8 mouse cellular contexts compared by ENCODE assay signal in genomic region chr11:51539759-51540282, GRCm38 (mm10). TPM values are rescaled to one million over a fixed set of nuclear protein-coding genes. Genes with fewer than 3 reads are reported as not detected.
A peak's percentile ranks its signal among the peaks of the same experiment; 100 is the strongest.
DNase-seq lines count a peak whose midpoint lies in the region; ATAC-seq and TF ChIP-seq lines count a peak whose summit lies in the region.

No protein-coding gene starts in this region.

- peaks cover 5 to 27% of the 10 kb centered on the region in 2 experiments; a peak in 3 of 4 replicates for H3K4me1 ChIP-seq in MEL (ENCODE audit: control insufficient read depth in 1 of 2, insufficient read depth in 2 of 2, low read length in 2 of 2)
- H3K4me1 ChIP-seq in cerebellum, adult 2 months (ENCODE audit: control insufficient read depth, insufficient read depth, low read length), result no peaks in the 10 kb centered on the region
- no peaks in the 10 kb centered on the region for H3K4me1 ChIP-seq in forebrain, postnatal 0 days (ENCODE audit: insufficient read depth)
- no peaks in the 10 kb centered on the region for H3K4me1 ChIP-seq in lung, adult 2 months (ENCODE audit: control insufficient read depth, insufficient read depth, low read length)
- no peaks in the 10 kb centered on the region; the same call in 1 of the 2 replicates for H3K4me1 ChIP-seq in thymus, adult 2 months (replicated peaks; ENCODE audit: control insufficient read depth, insufficient read depth, low read length)

- TF ChIP-seq POLR2A in MEL (IDR thresholded peaks at IDR 0.05; ENCODE audit: control insufficient read depth in 1 of 2, insufficient read depth in 1 of 2, low read depth in 1 of 2, low read length in 2 of 2, poor library complexity in 1 of 2), result no peak
- no peak for TF ChIP-seq POLR2A in cerebellum, adult 2 months (IDR thresholded peaks at IDR 0.05; ENCODE audit: borderline replicate concordance, insufficient read depth, low read length)
- TF ChIP-seq POLR2A in lung, adult 2 months (IDR thresholded peaks at IDR 0.05; ENCODE audit: borderline replicate concordance, extremely low read depth, low read depth, low read length), result no peak
- no peak for TF ChIP-seq POLR2A in thymus, adult 2 months (IDR thresholded peaks at IDR 0.05; ENCODE audit: control insufficient read depth, extremely low read depth, insufficient read depth, low read length, poor library complexity)

- TF ChIP-seq EP300 in MEL (IDR thresholded peaks at IDR 0.05; ENCODE audit: low read depth in 1 of 2, low read length in 2 of 2), result 0 out of 4 replicates have a peak, but pooled peaks of 1 of the 2 experiments have one; percentile 12

- ATAC-seq in forebrain, postnatal 0 days, result peak; percentile 95

- H3K9ac ChIP-seq in MEL (ENCODE audit: control insufficient read depth, low read depth, low read length, poor library complexity, severe bottlenecking), result no peak overlapping the region
- H3K9ac ChIP-seq in forebrain, postnatal 0 days, result no peak overlapping the region

- H3K79me2 ChIP-seq in MEL (ENCODE audit: control insufficient read depth, insufficient read depth, low read length, poor library complexity), result no peaks in the 10 kb centered on the region

- no peaks in the 10 kb centered on the region for H3K27me3 ChIP-seq in MEL (ENCODE audit: control insufficient read depth in 1 of 2, insufficient read depth in 2 of 2, low read length in 2 of 2)
- H3K27me3 ChIP-seq in cerebellum, adult 2 months (ENCODE audit: control insufficient read depth, insufficient read depth, low read length), result no peaks in the 10 kb centered on the region
- no peaks in the 10 kb centered on the region for H3K27me3 ChIP-seq in forebrain, postnatal 0 days (ENCODE audit: insufficient read depth, low read length)
- no peaks in the 10 kb centered on the region for H3K27me3 ChIP-seq in thymus, adult 2 months (ENCODE audit: control insufficient read depth, insufficient read depth, low read length)

- WGBS in cerebellum, adult 2 months, result 13% methylated on average over 10 of the region's 10 CpGs
- 10% methylated on average over 10 of the region's 10 CpGs for WGBS in forebrain, postnatal 0 days
- 8% methylated on average over 10 of the region's 10 CpGs for WGBS in lung, adult 2 months
- 18% methylated on average over 10 of the region's 10 CpGs for WGBS in thymus, adult 2 months

- TF ChIP-seq RAD21 in MEL (IDR thresholded peaks at IDR 0.05; ENCODE audit: low read depth, low read length), result peak; percentile 93

- H3K27ac ChIP-seq in MEL (ENCODE audit: control insufficient read depth, low read depth, low read length), result no peak overlapping the region
- H3K27ac ChIP-seq in cerebellum, adult 2 months (ENCODE audit: insufficient read depth, low read length), result no peak overlapping the region
- H3K27ac ChIP-seq in forebrain, postnatal 0 days (ENCODE audit: low read depth, low read length), result no peak overlapping the region
- no peak overlapping the region for H3K27ac ChIP-seq in layer of hippocampus, adult 2 months
- H3K27ac ChIP-seq in thymus, adult 2 months (ENCODE audit: control insufficient read depth, insufficient read depth, low read length), result no peak overlapping the region

- no peak overlapping the region for H3K4me3 ChIP-seq in MEL (ENCODE audit: control insufficient read depth in 1 of 2, insufficient read depth in 1 of 2, low read depth in 2 of 2, low read length in 2 of 2)
- no peak overlapping the region for H3K4me3 ChIP-seq in cerebellum, adult 2 months (replicated peaks; ENCODE audit: insufficient read depth, low read depth, low read length)
- no peak overlapping the region for H3K4me3 ChIP-seq in forebrain, postnatal 0 days (ENCODE audit: low read depth, low read length)
- H3K4me3 ChIP-seq in layer of hippocampus, adult 2 months, result no peak overlapping the region
- H3K4me3 ChIP-seq in lung, adult 2 months (replicated peaks; ENCODE audit: extremely low read depth, low read depth, low read length), result no peak overlapping the region
- H3K4me3 ChIP-seq in thymus, adult 2 months (ENCODE audit: control insufficient read depth, insufficient read depth, low read length), result no peak overlapping the region

- peak; percentile 86 to 99 (median 95) for TF ChIP-seq CTCF in MEL (IDR thresholded peaks at IDR 0.05 in 2 of 3, conservative IDR thresholded peaks at IDR 0.05 in 1 of 3; ENCODE audit: control insufficient read depth in 1 of 3, insufficient read depth in 1 of 3, low read depth in 2 of 3, low read length in 3 of 3, poor library complexity in 1 of 3, severe bottlenecking in 1 of 3)
- TF ChIP-seq CTCF in cerebellum, adult 2 months (IDR thresholded peaks at IDR 0.05; ENCODE audit: borderline replicate concordance, insufficient read depth, low read depth, low read length), result peak; percentile 87
- TF ChIP-seq CTCF in forebrain, postnatal 0 days (IDR thresholded peaks at IDR 0.05; ENCODE audit: low read depth), result peak; percentile 94
- TF ChIP-seq CTCF in layer of hippocampus, adult 2 months (conservative IDR thresholded peaks at IDR 0.05), result peak; percentile 96
- TF ChIP-seq CTCF in lung, adult 2 months (IDR thresholded peaks at IDR 0.05; ENCODE audit: insufficient read depth, low read length), result peak; percentile 89
- peak; percentile 97 for TF ChIP-seq CTCF in thymus, adult 2 months (IDR thresholded peaks at IDR 0.05; ENCODE audit: borderline replicate concordance, control insufficient read depth, extremely low read depth, insufficient read depth, low read length, poor library complexity)

- H3K4me2 ChIP-seq in forebrain, postnatal 0 days (ENCODE audit: low read depth), result no peak overlapping the region

- H3K9me3 ChIP-seq in MEL (replicated peaks; ENCODE audit: insufficient read depth, low read length), result no peaks in the 10 kb centered on the region
- no peaks in the 10 kb centered on the region for H3K9me3 ChIP-seq in forebrain, postnatal 0 days (ENCODE audit: low read length)

- peaks cover 0 to 16% of the 10 kb centered on the region in 2 experiments; a peak in 2 of 4 replicates for H3K36me3 ChIP-seq in MEL (ENCODE audit: control insufficient read depth in 1 of 2, insufficient read depth in 2 of 2, low read length in 2 of 2)
- no peaks in the 10 kb centered on the region for H3K36me3 ChIP-seq in forebrain, postnatal 0 days (ENCODE audit: insufficient read depth)
- no peaks in the 10 kb centered on the region for H3K36me3 ChIP-seq in thymus, adult 2 months (ENCODE audit: control insufficient read depth, insufficient read depth, low read length)

- DNase-seq in MEL (ENCODE audit: low read depth, low spot score), result peak; percentile 98
- DNase-seq in cerebellum, adult 2 months, result peak; percentile 89 to 91
- peak; percentile 93 for DNase-seq in forebrain, postnatal 0 days
- DNase-seq in heart, postnatal 4 days, result peak; percentile 98
- DNase-seq in layer of hippocampus, adult 2 months (ENCODE audit: low spot score in 2 of 2), result peak; percentile 93 to 98
- DNase-seq in lung, adult 2 months, result peak; percentile 93
- DNase-seq in ovary, adult 18-20 months (ENCODE audit: low spot score), result peak; percentile 86
- peak; percentile 94 for DNase-seq in thymus, adult 2 months

TF ChIP-seq in MEL, 35 proteins besides CTCF, POLR2A, EP300 and RAD21 (continues in another document):
- TF ChIP-seq USF2 (IDR thresholded peaks at IDR 0.05; ENCODE audit: borderline replicate concordance in 1 of 2, insufficient read depth in 1 of 2, low read depth in 1 of 2, low read length in 2 of 2) (no peak), NRF1 (IDR thresholded peaks at IDR 0.05; ENCODE audit: insufficient read depth, low read depth, low read length, poor library complexity, severe bottlenecking) (no peak), GABPA (IDR thresholded peaks at IDR 0.05; ENCODE audit: low read depth, low read length) (no peak), TCF12 (IDR thresholded peaks at IDR 0.05; ENCODE audit: low read depth, low read length) (no peak), MYB (IDR thresholded peaks at IDR 0.05; ENCODE audit: low read depth, low read length) (no peak), CHD1 (IDR thresholded peaks at IDR 0.05; ENCODE audit: low read depth, low read length) (no peak), USF1 (IDR thresholded peaks at IDR 0.05; ENCODE audit: low read depth, low read length) (no peak), ZMIZ1 (IDR thresholded peaks at IDR 0.05; ENCODE audit: low read depth, low read length) (no peak), GATA1 (IDR thresholded peaks at IDR 0.05; ENCODE audit: low read depth, low read length) (peak; percentile 50; the same call in 1 of the 2 replicates), RCOR1 (IDR thresholded peaks at IDR 0.05; ENCODE audit: low read depth, low read length) (no peak), HCFC1 (IDR thresholded peaks at IDR 0.05; ENCODE audit: low read depth, low read length) (peak; percentile 63; the same call in 1 of the 2 replicates), TBP (IDR thresholded peaks at IDR 0.05; ENCODE audit: low read depth, low read length) (0 out of 2 replicates have a peak, but pooled peaks have one; percentile 51), JUND (IDR thresholded peaks at IDR 0.05; ENCODE audit: low read depth, low read length) (0 out of 2 replicates have a peak, but pooled peaks have one; percentile 70), MAFK (IDR thresholded peaks at IDR 0.05; ENCODE audit: borderline replicate concordance, low read depth, low read length) (no peak), POLR2AphosphoS2 (IDR thresholded peaks at IDR 0.05; ENCODE audit: low read length) (no peak), CHD2 (IDR thresholded peaks at IDR 0.05; ENCODE audit: low read length) (no peak), SIN3A (IDR thresholded peaks at IDR 0.05; ENCODE audit: low read length) (peak; percentile 84), E2F4 (IDR thresholded peaks at IDR 0.05; ENCODE audit: borderline replicate concordance, low read depth, low read length) (no peak), KAT2A (conservative IDR thresholded peaks at IDR 0.05; ENCODE audit: low read depth, low read length) (no peak; the same call in 1 of the 2 replicates), ELF1 (IDR thresholded peaks at IDR 0.05; ENCODE audit: low read depth, low read length) (no peak), ETS1 (IDR thresholded peaks at IDR 0.05; ENCODE audit: low read depth, low read length) (no peak; the same call in 1 of the 2 replicates), POLR2AphosphoS5 (IDR thresholded peaks at IDR 0.05; ENCODE audit: borderline replicate concordance, low read depth, low read length) (no peak)

RNA-seq across cellular contexts. Expression of gene Phykpl, which starts 44.7 kb away (rescaled TPM):
- total RNA-seq in MEL (2012; rRNA removed), result 17.2 and 22.7 TPM in 2 replicates
- 10 to 100 TPM in 1 of 2 experiments, not detected in 1; 23.0 TPM for polyA plus RNA-seq in MEL (2012; ENCODE audit: insufficient read depth in 1 of 2, insufficient read length in 2 of 2, low read depth in 1 of 2, low replicate concordance in 2 of 2, missing spikeins in 1 of 2)
- 19.3 and 23.2 TPM in 2 replicates for polyA plus RNA-seq in cerebellum, adult 2 months (2012; rRNA removed)
- total RNA-seq in forebrain, postnatal 0 days (2014; rRNA removed), result 5.6 and 7.9 TPM in 2 replicates
- 6.7 and 8.4 TPM in 2 replicates for polyA plus RNA-seq in forebrain, postnatal 0 days (2015; fragmentation: Nextera tagmentation; extraction: Ambion mirVana)
- 10 to 100 TPM; 11.7 to 12.3 TPM for total RNA-seq in heart, postnatal 4 days (2021)
- 1 to 10 TPM; 8.1 to 9.4 TPM for total RNA-seq in layer of hippocampus, adult 2 months (2021)
- 19.8 and 25.4 TPM in 2 replicates for polyA plus RNA-seq in lung, adult 2 months (2012; rRNA removed)
- 20.2 and 21.8 TPM in 2 replicates for polyA plus RNA-seq in thymus, adult 2 months (2012; rRNA removed)
